17 mouse cellular contexts compared by ENCODE assay signal in the genomic region with DNA sequence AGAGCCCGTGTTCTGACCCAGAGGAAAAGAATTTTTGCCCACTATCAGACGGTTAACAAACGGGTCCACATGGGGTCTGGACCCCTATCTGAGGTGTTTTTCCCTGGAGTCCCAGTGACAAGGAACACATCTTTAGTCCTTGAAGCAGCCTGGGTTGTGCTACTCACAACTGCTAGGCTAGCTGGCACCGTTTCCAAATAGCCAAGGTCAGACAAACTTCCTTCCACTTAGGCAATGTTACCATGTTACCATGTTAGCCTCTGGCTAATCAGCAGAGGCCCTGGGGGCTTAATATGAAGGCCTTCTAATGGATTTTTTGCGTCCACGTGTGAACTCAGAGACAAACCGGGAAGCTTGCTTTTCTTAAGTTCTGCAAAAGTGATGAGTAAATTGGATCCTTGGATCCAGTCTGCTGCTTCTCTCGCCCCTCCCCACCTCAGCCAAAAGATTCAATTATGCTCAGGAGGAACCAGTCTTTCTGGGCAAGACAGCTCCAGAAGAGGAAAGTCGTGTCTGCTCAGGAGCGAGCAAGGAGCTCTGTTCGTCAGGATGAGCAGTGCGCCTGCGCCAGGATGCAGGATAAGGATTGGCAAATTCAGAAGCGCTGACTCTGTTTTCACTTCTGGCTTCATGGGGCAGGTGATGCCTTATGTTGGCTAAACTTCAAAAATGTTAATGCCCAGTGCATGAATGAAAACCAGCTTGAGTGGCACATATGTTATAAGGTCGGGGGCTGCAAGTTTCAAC.
DNase-seq lines count a peak whose midpoint lies in the region; ATAC-seq and TF ChIP-seq lines count a peak whose summit lies in the region.
"Had no signal": no experiment of that assay in that cellular context is flagged by ENCODE, and none has a peak within 500 bp of the region (broad histone marks: within the 10 kb centered on the region; RNA-seq: fewer than 3 reads in every experiment).

No protein-coding gene starts in this region.

- no peaks in the 10 kb centered on the region for H3K27me3 ChIP-seq in heart, adult 2 months (ENCODE audit: control insufficient read depth, insufficient read depth, low read length)
- H3K27me3 ChIP-seq in hindbrain, embryonic 12.5 days = no peaks in the 10 kb centered on the region
- no peaks in the 10 kb centered on the region for H3K27me3 ChIP-seq in hindbrain, embryonic 14.5 days (ENCODE audit: control insufficient read depth, insufficient read depth, low read length)
- H3K27me3 ChIP-seq in intestine, postnatal 0 days (replicated peaks; ENCODE audit: control insufficient read depth, insufficient read depth, low read length) = no peaks in the 10 kb centered on the region
- H3K27me3 ChIP-seq: embryonic facial prominence, embryonic 13.5 days; limb, embryonic 13.5 days had no signal

- TF ChIP-seq POLR2A in heart, adult 2 months (IDR thresholded peaks at IDR 0.05; ENCODE audit: insufficient read depth, low read depth, low read length) = no peak

- H3K9ac ChIP-seq in heart, adult 2 months (ENCODE audit: low read depth, low read length) = no peak overlapping the region
- H3K9ac ChIP-seq in hindbrain, embryonic 12.5 days = no peak overlapping the region
- H3K9ac ChIP-seq in hindbrain, embryonic 14.5 days = no peak overlapping the region
- H3K9ac ChIP-seq in intestine, postnatal 0 days (ENCODE audit: low read depth, low read length) = no peak overlapping the region
- H3K9ac ChIP-seq: embryonic facial prominence, embryonic 13.5 days; limb, embryonic 13.5 days; liver, embryonic 15.5 days had no signal

- H3K4me3 ChIP-seq in heart, adult 2 months = no peak overlapping the region
- H3K4me3 ChIP-seq in hindbrain, embryonic 12.5 days = no peak overlapping the region
- no peak overlapping the region for H3K4me3 ChIP-seq in hindbrain, embryonic 14.5 days (replicated peaks; ENCODE audit: low read length)
- no peak overlapping the region for H3K4me3 ChIP-seq in intestine, postnatal 0 days (ENCODE audit: low read depth, low read length)
- H3K4me3 ChIP-seq: embryonic facial prominence, embryonic 13.5 days; limb, embryonic 13.5 days; liver, embryonic 15.5 days had no signal

- no peaks in the 10 kb centered on the region for H3K79me2 ChIP-seq in heart, adult 2 months (replicated peaks; ENCODE audit: control insufficient read depth, insufficient read depth, low read length)

- no peak for TF ChIP-seq CTCF in heart, adult 2 months (IDR thresholded peaks at IDR 0.05)
- no peak for TF ChIP-seq CTCF in intestine, postnatal 0 days (IDR thresholded peaks at IDR 0.05; ENCODE audit: low read depth)

- TF ChIP-seq EP300 in heart, adult 2 months (IDR thresholded peaks at IDR 0.05; ENCODE audit: insufficient read depth, low read depth, low read length) = no peak

- no peaks in the 10 kb centered on the region for H3K9me3 ChIP-seq in hindbrain, embryonic 12.5 days (replicated peaks)
- H3K9me3 ChIP-seq in hindbrain, embryonic 14.5 days (ENCODE audit: control insufficient read depth, low read length) = no peaks in the 10 kb centered on the region
- no peaks in the 10 kb centered on the region for H3K9me3 ChIP-seq in intestine, postnatal 0 days (ENCODE audit: control insufficient read depth)
- H3K9me3 ChIP-seq: embryonic facial prominence, embryonic 13.5 days; G1E; limb, embryonic 13.5 days; liver, embryonic 15.5 days had no signal

- WGBS in heart, adult 2 months = 71% methylated on average over 15 of the region's 15 CpGs
- 78% methylated on average over 15 of the region's 15 CpGs for WGBS in hindbrain, embryonic 12.5 days
- WGBS in hindbrain, embryonic 14.5 days = 72% methylated on average over 15 of the region's 15 CpGs
- WGBS in intestine, postnatal 0 days = 85% methylated on average over 15 of the region's 15 CpGs

- no peak overlapping the region for H3K4me2 ChIP-seq in hindbrain, embryonic 12.5 days (replicated peaks)
- H3K4me2 ChIP-seq in hindbrain, embryonic 14.5 days (replicated peaks) = no peak overlapping the region
- H3K4me2 ChIP-seq in intestine, postnatal 0 days (replicated peaks; ENCODE audit: low read depth) = no peak overlapping the region
- H3K4me2 ChIP-seq: embryonic facial prominence, embryonic 13.5 days; limb, embryonic 13.5 days; liver, embryonic 15.5 days had no signal

- H3K4me1 ChIP-seq in heart, adult 2 months (ENCODE audit: control insufficient read depth, insufficient read depth, low read length) = peaks cover 10% of the 10 kb centered on the region
- H3K4me1 ChIP-seq in hindbrain, embryonic 12.5 days = peaks cover 89% of the 10 kb centered on the region
- H3K4me1 ChIP-seq in hindbrain, embryonic 14.5 days (replicated peaks; ENCODE audit: control insufficient read depth, insufficient read depth, low read length) = peaks cover 45% of the 10 kb centered on the region
- peaks cover 8% of the 10 kb centered on the region; the same call in 1 of the 2 replicates for H3K4me1 ChIP-seq in intestine, postnatal 0 days (replicated peaks; ENCODE audit: control insufficient read depth, insufficient read depth, low read length)
- H3K4me1 ChIP-seq: liver, embryonic 15.5 days had no signal

- peak overlapping the region; percentile 82 for H3K27ac ChIP-seq in heart, adult 2 months
- H3K27ac ChIP-seq in hindbrain, embryonic 12.5 days = 0 out of 2 replicates have a peak overlapping the region, but pooled peaks have one; percentile 12
- H3K27ac ChIP-seq in hindbrain, embryonic 14.5 days = no peak overlapping the region
- H3K27ac ChIP-seq in intestine, postnatal 0 days (ENCODE audit: low read depth, low read length) = no peak overlapping the region
- H3K27ac ChIP-seq: embryonic facial prominence, embryonic 13.5 days; limb, embryonic 13.5 days; liver, embryonic 15.5 days had no signal

- no peak for ATAC-seq in hindbrain, embryonic 12.5 days (ENCODE audit: low FRiP score)
- no peak for ATAC-seq in hindbrain, embryonic 14.5 days (ENCODE audit: low FRiP score)
- ATAC-seq in intestine, postnatal 0 days = no peak
- ATAC-seq: hindbrain, embryonic 16.5 days had no signal

- intact Hi-C loops in heart, adult 2 months (cut with DNase I) = loop anchor here (5.0 kb wide), 1 partner anchor 193 kb away; no protein-coding TSS in a partner anchor
- intact Hi-C loops in heart, postnatal 25 days (cut with DNase I) = no loop called here

- no peaks in the 10 kb centered on the region for H3K36me3 ChIP-seq in heart, adult 2 months (ENCODE audit: control insufficient read depth, insufficient read depth, low read length)
- no peaks in the 10 kb centered on the region for H3K36me3 ChIP-seq in hindbrain, embryonic 12.5 days
- no peaks in the 10 kb centered on the region for H3K36me3 ChIP-seq in hindbrain, embryonic 14.5 days (replicated peaks; ENCODE audit: control insufficient read depth, insufficient read depth)
- H3K36me3 ChIP-seq in intestine, postnatal 0 days (ENCODE audit: control insufficient read depth, insufficient read depth) = no peaks in the 10 kb centered on the region
- H3K36me3 ChIP-seq: embryonic facial prominence, embryonic 13.5 days; G1E; liver, embryonic 15.5 days had no signal

- DNase-seq in heart, adult 2 months = no peak
- DNase-seq in heart, postnatal 25 days (ENCODE audit: low spot score) = no peak
- DNase-seq in hindbrain, embryonic 14.5 days (ENCODE audit: low spot score) = no peak
- DNase-seq in right cerebral cortex, adult 18-20 months = peak; percentile 31
- no peak for DNase-seq in right cerebral cortex, postnatal 25 days
- DNase-seq in brain, adult 2 months (ENCODE audit: low read depth, low spot score) = peak; percentile 52
- DNase-seq: cerebellum, adult 11 months; gastrocnemius, postnatal 14 days; kidney, adult 8-10 months; lung, postnatal 10 days had no signal

Comparison
In these comparisons a context has a peak if more than half of its experiments do, and no peak if none do; other contexts are left out.
1. DNase-seq: peak in right cerebral cortex, adult 18-20 months (single experiment) and brain, adult 2 months (single experiment); none in heart, adult 2 months (0 of 2), heart, postnatal 25 days (single experiment), hindbrain, embryonic 14.5 days (single experiment) and right cerebral cortex, postnatal 25 days (single experiment).
2. H3K27ac ChIP-seq: peak in heart, adult 2 months (single experiment) and hindbrain, embryonic 12.5 days (single experiment); none in hindbrain, embryonic 14.5 days (single experiment) and intestine, postnatal 0 days (single experiment).